Mouse (Mus musculus) stomach, postnatal 0 days (tissue): ENCODE results near the gene Olfr417.

ENCODE experiments used
- CTCF ChIP-seq: IDR thresholded peaks from 2 replicates; pipeline ENCODE4 v1.5.1; 2016; ENCODE audit warnings: antibody characterized with exemption, low read depth, mild to moderate bottlenecking, moderate library complexity
- EP300 ChIP-seq: optimal IDR thresholded peaks from 2 replicates; pipeline ENCODE3; 2016; ENCODE audit warnings: antibody characterized with exemption

DNA sequence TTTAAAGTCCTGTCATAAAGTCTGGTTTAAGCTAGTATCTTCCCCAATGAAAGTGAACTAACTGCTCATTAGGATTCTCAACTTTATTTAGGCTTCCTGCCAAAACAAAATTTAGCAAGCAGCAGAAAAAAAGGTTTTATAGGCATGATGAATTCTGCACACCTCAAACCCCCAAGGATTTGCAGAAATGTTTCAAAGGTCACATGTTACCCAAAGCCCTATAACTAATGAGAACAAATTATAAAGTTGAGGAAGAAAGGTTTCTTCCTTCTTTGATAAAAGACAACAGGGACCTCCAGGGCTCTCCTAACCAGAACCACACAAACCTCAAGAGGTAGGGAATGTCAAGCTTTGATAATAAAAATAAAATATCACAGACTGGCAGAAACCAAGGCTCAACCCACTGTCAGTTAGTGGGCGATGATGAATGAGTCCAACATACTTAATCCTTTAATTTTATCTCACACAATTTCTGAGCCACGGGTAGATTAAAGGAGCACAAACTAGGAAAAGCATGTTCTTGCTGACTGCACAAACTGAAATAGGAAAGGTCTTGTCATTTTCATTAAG is at the start of gene Olfr417:
- TF ChIP-seq CTCF: no peak
- TF ChIP-seq EP300: no peak
